Mouse (Mus musculus) C2C12 (cell line): ENCODE data around the gene Gabpb2. TPM values are rescaled to one million over a fixed set of nuclear protein-coding genes. Genes with fewer than 3 reads are reported as not detected.

Experiments used
- microRNA-seq: library from miRNA; unstranded; fragments of <30 nt; microRNA quantifications from one replicate; pipeline ENCODE4, GENCODE M21; 2019; ENCODE audit warnings: borderline microRNAs expressed
- polyA plus RNA-seq: library from polyadenylated mRNA; unstranded; fragments of >200 nt; fragmentation: generic; extraction: Trizol; gene quantifications from one replicate; pipeline ENCODE4 v1.2.1, GENCODE M21; 2012; ENCODE audit warnings: missing spikeins

Gene Gabpb2
- polyA plus RNA-seq, 1 experiment, result 5.7 TPM

Small RNA genes lying within 50 kb of the gene (microRNA-seq; reads per million reads assigned to microRNA genes)
- not detected for gene Mir8099-1

Other genes with a start within 250 kb of the Gabpb2 start
- 33.2 TPM for gene Pi4kb, start 243.2 kb downstream of the Gabpb2 start, polyA plus RNA-seq
- gene Zfp687, start 202.5 kb downstream of the Gabpb2 start, polyA plus RNA-seq, result 15.3 TPM
- 264 TPM for gene Psmd4, start 175.3 kb downstream of the Gabpb2 start, polyA plus RNA-seq
- gene Pip5k1a, start 111.0 kb downstream of the Gabpb2 start, polyA plus RNA-seq, result 21.2 TPM
- 83.4 TPM for gene Vps72, start 106.9 kb downstream of the Gabpb2 start, polyA plus RNA-seq
- 0.23 TPM for gene Tmod4, start 93.4 kb downstream of the Gabpb2 start, polyA plus RNA-seq
- 22.2 TPM for gene Scnm1, start 83.9 kb downstream of the Gabpb2 start, polyA plus RNA-seq
- 3.4 TPM for gene Lysmd1, start 83.8 kb downstream of the Gabpb2 start, polyA plus RNA-seq
- gene Tnfaip8l2, start 75.6 kb downstream of the Gabpb2 start, polyA plus RNA-seq, result 0.21 TPM
- gene Sema6c, start 57.5 kb downstream of the Gabpb2 start, polyA plus RNA-seq, result 5.4 TPM
- 80.9 TPM for gene Cdc42se1, start 10.8 kb upstream of the Gabpb2 start, polyA plus RNA-seq
- gene Mllt11, start 14.3 kb upstream of the Gabpb2 start, polyA plus RNA-seq, result 19.6 TPM
- gene Gm128, start 23.7 kb upstream of the Gabpb2 start, polyA plus RNA-seq, result 0.11 TPM
- gene Bnipl, start 33.3 kb upstream of the Gabpb2 start, polyA plus RNA-seq, result 0.34 TPM
- gene Mindy1, start 63.4 kb upstream of the Gabpb2 start, polyA plus RNA-seq, result 43.6 TPM
- 16.1 TPM for gene Prune1, start 64.2 kb upstream of the Gabpb2 start, polyA plus RNA-seq
- gene Anxa9, start 89.3 kb upstream of the Gabpb2 start, polyA plus RNA-seq, result 1.6 TPM
- 146 TPM for gene Cers2, start 96.9 kb upstream of the Gabpb2 start, polyA plus RNA-seq
- 15.6 TPM for gene Setdb1, start 139.3 kb upstream of the Gabpb2 start, polyA plus RNA-seq
- gene 4930558C23Rik, start 184.9 kb upstream of the Gabpb2 start, polyA plus RNA-seq, result not detected
- gene Arnt, start 216.5 kb upstream of the Gabpb2 start, polyA plus RNA-seq, result 13.6 TPM